Mouse (Mus musculus): ENCODE data around the gene Grap2. TPM values are rescaled to one million over a fixed set of nuclear protein-coding genes. Genes with fewer than 3 reads are reported as not detected.

Grap2 gene
- polyA plus RNA-seq, 1 experiment, result 16.9 TPM

GRCm38 (mm10) chr15:80694125-80694910, 121.9 kb downstream of the Grap2 start:
- TF ChIP-seq GATA1 (IDR thresholded peaks at IDR 0.05; ENCODE audit: low read length), result no peak
- TF ChIP-seq TAL1 (IDR thresholded peaks at IDR 0.05; ENCODE audit: low read length), result no peak
- H3K9me3 ChIP-seq (ENCODE audit: control insufficient read depth, low read length), result peaks cover 4% of the 10 kb centered on the region
- H3K4me1 ChIP-seq (ENCODE audit: control insufficient read depth), result peaks cover 1% of the 10 kb centered on the region; the same call in 1 of the 2 replicates
- H3K36me3 ChIP-seq (ENCODE audit: control insufficient read depth), result no peaks in the 10 kb centered on the region; the same call in 1 of the 2 replicates
- H3K27me3 ChIP-seq (ENCODE audit: control insufficient read depth), result peaks cover 18% of the 10 kb centered on the region
- H3K4me3 ChIP-seq (replicated peaks), result no peak overlapping the region

GRCm38 (mm10) chr15:80697564-80697963, 125.2 kb downstream of the Grap2 start:
- H3K36me3 ChIP-seq (ENCODE audit: control insufficient read depth), result no peaks in the 10 kb centered on the region; the same call in 1 of the 2 replicates
- TF ChIP-seq GATA1 (IDR thresholded peaks at IDR 0.05; ENCODE audit: low read length) (no peak), TAL1 (IDR thresholded peaks at IDR 0.05; ENCODE audit: low read length) (no peak)
- peaks cover 18% of the 10 kb centered on the region for H3K27me3 ChIP-seq (ENCODE audit: control insufficient read depth)
- no peaks in the 10 kb centered on the region; the same call in 1 of the 2 replicates for H3K4me1 ChIP-seq (ENCODE audit: control insufficient read depth)
- H3K9me3 ChIP-seq (ENCODE audit: control insufficient read depth, low read length), result peaks cover 4% of the 10 kb centered on the region
- no peak overlapping the region for H3K4me3 ChIP-seq (replicated peaks)

GRCm38 (mm10) chr15:80701481-80702257, 129.3 kb downstream of the Grap2 start:
- H3K27me3 ChIP-seq (ENCODE audit: control insufficient read depth), result peaks cover 8% of the 10 kb centered on the region

More at GRCm38 (mm10) chr15:80701481-80702257, 129.3 kb downstream of the Grap2 start:
- Histone ChIP-seq H3K4me3 (replicated peaks) (no peak overlapping the region), H3K36me3 (ENCODE audit: control insufficient read depth) (no peaks in the 10 kb centered on the region), H3K9me3 (ENCODE audit: control insufficient read depth, low read length) (no peaks in the 10 kb centered on the region), H3K4me1 (ENCODE audit: control insufficient read depth) (peaks cover 10% of the 10 kb centered on the region)
- no peak for TF ChIP-seq GATA1 (IDR thresholded peaks at IDR 0.05; ENCODE audit: low read length)
- TF ChIP-seq TAL1 (IDR thresholded peaks at IDR 0.05; ENCODE audit: low read length), result no peak

Other genes starting within 250 kb of the Grap2 start
- gene Enthd1, start 7.4 kb upstream of the Grap2 start, polyA plus RNA-seq (2012), result 0.05 TPM in 1 of 2 replicates, not detected in the other
- not detected in 2 replicates for gene Fam83f, start 99.3 kb downstream of the Grap2 start, polyA plus RNA-seq (2012)
- gene Tnrc6b, start 138.7 kb downstream of the Grap2 start, polyA plus RNA-seq (2012), result 8.2 and 8.6 TPM in 2 replicates